Mouse (Mus musculus): ENCODE data around the gene Ak2.
A peak's percentile ranks its signal among the peaks of the same experiment; 100 is the strongest.

Ak2 gene

DNA sequence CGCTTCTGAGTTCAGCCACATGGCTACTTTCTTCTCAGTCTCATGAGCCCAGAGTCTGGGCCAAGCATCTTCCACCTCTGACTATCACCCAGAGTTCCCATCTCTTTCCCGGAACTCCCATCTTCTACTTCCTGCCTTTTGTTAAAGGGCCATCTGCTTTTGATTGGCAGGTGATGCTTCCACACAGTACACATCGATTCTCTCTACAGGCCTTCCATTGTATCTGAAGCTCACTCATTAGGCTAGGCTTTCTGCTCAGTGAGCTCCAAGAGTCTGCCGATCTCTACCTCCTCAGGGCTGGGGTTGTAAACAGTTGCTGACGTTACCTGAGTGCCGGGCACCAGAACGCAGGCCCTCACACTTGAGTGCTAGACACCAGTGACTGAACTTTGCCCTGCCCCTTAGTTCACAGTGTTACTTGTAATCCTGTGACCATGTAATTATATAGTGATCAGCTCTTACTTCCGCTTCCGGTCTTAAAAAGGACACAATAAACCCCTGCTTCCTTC lies at the start of gene Ak2:
TSS of gene Ak2 (plus strand) at position 459 of the 509 bp plus-strand sequence.
- DNase-seq = no peak

DNA sequence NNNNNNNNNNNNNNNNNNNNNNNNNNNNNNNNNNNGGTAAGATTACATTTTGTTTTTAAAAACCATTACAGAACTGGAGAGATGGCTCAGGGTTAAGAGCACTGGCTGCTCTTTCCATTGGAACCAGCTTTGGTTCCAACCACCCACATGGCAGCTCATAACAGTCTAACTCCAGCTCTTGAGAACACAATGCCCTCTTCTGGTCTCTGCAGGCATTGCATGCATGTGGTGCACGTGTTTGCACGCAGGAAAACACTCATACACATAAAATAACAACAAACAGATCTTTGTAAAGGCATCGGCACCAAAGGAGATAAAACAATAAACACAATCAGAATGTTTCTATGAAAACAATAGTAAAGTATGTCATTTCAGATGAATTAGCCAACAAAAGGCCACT lies 49.4 kb upstream of the Ak2 start:
- no peak for DNase-seq

DNA sequence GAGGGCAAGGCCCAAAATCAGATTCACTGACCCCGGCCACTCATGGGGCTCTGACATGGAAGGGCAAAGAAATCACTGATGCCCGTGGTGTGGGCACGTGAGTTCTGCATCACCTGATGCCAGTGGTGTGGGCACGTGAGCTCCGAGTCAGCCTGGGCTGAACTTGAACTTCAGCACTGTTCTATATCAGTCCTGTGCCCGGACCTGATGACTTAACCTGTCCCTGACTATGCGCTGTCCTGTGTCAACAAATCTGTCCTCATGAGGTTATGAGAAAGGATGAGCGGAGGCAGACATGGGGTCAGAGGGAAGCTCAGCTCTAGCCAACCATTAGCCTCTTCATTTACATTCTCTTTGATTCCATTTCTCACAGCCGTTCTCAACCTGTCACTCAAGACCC lies 45.0 kb upstream of the Ak2 start:
- no peak for DNase-seq

- DNase-seq = peak; percentile 9
These were observed 44.3 kb upstream of the Ak2 start for GRCm38 (mm10) chr4:128947326-128947933.

DNA sequence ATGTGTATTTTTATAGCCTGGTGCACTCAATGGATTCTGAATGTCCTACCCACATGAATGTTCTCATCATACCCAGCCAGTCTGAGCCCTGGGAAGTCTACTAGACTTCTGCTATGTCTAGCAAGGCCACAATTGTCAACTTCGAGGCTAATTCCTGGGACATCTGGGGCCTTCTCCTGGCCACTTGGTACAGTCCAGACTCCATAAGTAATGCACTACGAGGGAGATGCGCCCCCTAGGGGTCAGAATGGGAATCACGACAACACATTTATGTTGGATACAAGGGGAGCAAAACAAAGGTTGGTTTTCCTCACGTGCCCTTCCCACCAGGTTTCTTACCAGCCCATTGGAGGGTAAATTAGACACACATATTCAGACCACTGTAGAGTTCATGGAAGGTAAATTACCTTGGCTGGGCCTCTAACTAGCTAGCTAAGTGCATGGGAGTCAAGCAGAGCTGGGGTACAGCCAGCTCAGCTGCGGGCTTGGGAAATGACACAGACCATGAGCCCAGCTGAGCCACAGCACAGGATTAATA lies 43.6 kb upstream of the Ak2 start:
- DNase-seq = peak; percentile 77

GRCm38 (mm10) chr4:128949470-128950005 lies 42.2 kb upstream of the Ak2 start:
- peak; percentile 50 for DNase-seq

DNA sequence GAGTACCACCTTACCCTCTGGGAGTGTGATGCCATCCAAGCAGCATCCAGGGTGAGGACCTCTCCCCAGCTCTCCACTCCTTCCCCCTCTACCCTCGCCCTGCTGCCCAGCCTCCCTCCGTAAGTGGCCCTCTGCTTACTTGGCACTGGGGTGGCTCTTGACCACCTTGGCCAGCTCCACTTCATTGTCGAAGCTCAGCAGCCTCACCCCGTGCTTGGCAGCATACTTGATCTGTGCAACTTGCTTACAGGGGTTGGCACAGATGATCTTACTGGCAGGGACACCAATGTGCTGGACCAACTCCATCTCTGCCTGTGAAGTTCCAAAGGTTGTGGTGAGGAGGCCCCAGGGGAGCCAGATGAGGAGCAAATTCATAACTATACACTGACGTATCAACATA lies 41.3 kb upstream of the Ak2 start:
- peak; percentile 61 for DNase-seq

DNA sequence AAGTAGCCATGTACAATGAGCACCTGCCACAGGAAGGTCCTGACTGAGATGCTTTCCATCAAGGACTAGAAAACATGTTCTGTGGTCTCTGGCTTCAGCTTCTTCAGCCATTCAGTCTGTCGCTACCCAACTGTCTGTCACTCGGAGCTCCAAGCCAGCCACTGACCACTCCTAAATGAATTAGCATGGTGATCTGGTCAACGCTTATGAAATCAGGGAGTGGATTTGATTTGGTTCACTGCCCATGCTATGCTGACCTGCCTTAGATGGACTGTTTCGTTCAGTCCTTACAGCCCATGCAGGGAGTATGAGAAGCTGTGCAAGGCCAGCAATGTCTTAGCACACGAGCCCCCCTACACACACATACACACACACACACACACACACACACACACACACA lies 37.9 kb upstream of the Ak2 start:
- no peak for DNase-seq

DNA sequence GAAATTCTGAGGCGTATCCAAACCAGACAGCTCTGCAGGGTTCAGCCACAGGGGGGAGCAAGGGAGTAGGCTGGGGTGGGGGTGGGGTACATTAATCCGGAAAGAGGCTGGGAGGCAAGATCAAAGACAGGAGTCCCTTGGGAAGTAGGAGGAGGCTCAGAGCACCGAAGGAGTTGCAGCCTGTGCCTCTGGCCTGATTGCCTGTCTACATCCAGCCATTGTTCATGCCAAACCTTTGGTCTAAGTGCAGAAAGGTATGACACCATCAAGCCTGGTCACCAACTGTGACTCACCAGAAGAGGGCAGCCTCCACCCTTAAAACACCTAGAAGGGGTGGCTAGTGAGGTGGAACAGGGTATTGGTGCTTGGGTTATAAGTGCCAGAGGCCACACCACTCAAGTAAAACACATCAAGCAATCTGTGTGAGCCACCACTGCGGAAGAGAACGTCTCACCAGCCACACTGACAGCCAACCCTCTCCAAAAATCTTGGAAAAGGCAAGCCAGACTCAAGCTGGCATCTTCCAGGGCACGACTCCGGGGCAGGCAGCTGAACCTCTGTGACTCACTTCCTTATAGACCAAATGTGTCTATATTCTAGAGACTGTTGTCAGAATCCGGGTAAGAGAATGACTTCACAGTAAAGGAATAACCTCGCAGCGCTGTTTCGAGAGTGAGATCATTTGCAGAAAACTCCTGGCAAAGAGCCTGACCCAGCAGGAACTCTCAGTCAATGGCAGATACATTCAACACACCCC lies 34.4 kb upstream of the Ak2 start:
- DNase-seq = peak; percentile 70

DNA sequence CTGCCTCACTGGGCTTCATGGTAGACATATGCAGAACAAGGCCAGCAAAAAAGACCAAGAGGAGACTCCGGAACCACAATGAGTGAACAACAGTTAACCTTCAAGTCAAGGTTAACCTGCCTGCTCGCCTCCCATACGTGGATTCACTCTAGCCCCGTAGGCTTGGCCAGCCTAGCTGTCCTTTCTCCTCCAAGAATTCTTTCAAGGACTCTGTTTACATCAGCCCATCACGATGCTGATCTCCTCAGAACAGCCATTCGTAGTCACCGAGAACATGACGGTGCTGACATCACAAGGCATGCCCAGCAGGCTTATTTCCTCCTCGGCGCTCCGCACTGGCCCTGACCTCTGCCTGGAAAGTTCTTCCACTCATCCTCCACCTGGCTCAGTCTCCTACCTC lies 33.6 kb upstream of the Ak2 start:
- no peak for DNase-seq

- no peak for DNase-seq
These were observed 32.9 kb upstream of the Ak2 start for GRCm38 (mm10) chr4:128958849-128959248.

- DNase-seq = no peak
These were observed 32.1 kb upstream of the Ak2 start for GRCm38 (mm10) chr4:128959676-128960075.

DNA sequence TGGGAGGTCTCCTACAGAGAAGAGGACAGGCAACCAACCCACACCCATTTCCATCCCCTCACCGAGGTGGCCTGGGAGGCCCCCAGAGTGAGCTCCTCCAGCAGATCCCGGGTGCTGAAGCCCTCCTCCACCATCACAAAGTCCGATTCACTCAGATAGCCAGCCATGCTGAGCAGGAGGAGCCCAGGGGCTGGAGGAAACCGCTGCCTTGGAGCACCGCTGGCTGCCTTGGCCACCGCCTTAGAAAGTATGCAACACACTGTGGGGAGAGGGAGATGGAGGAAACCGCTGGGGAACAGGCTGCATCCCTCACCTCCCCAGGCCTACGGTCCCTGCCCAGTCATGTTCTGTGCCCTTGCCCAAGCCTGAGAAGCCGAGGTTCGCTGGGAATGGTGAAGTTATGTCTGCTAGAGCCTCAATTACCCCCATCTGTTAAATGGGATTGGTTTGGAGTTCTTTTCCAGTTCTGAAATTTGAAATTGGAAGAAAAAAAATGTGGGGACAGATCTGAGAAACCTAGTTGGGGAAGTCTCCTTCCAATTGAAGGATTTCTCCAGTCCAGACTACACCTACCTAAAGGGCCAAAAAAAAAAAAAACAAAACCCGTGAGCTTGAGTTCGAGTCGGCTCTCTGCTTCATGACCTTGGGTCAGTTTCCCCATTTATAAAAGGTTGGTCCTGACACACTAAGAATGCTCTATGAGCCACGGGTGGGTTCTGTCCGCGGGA lies 30.3 kb upstream of the Ak2 start:
- DNase-seq = no peak

- DNase-seq = peak; percentile 90
These were observed 29.5 kb upstream of the Ak2 start, which contains the start of gene Azin2 for GRCm38 (mm10) chr4:128962029-128962925. TSS of gene Azin2 (minus strand) at chr4:128962442.

- DNase-seq = no peak
These were observed 28.9 kb upstream of the Ak2 start for GRCm38 (mm10) chr4:128962926-128963290.

- DNase-seq = no peak
These were observed 25.0 kb upstream of the Ak2 start for GRCm38 (mm10) chr4:128966751-128967150.

GRCm38 (mm10) chr4:128969081-128969480 lies 22.7 kb upstream of the Ak2 start:
- DNase-seq = peak; percentile 94

- DNase-seq = no peak
These were observed 21.9 kb upstream of the Ak2 start for GRCm38 (mm10) chr4:128969607-128970416.

- peak; percentile 58 for DNase-seq
These were observed 21.3 kb upstream of the Ak2 start for GRCm38 (mm10) chr4:128970417-128970807.

DNA sequence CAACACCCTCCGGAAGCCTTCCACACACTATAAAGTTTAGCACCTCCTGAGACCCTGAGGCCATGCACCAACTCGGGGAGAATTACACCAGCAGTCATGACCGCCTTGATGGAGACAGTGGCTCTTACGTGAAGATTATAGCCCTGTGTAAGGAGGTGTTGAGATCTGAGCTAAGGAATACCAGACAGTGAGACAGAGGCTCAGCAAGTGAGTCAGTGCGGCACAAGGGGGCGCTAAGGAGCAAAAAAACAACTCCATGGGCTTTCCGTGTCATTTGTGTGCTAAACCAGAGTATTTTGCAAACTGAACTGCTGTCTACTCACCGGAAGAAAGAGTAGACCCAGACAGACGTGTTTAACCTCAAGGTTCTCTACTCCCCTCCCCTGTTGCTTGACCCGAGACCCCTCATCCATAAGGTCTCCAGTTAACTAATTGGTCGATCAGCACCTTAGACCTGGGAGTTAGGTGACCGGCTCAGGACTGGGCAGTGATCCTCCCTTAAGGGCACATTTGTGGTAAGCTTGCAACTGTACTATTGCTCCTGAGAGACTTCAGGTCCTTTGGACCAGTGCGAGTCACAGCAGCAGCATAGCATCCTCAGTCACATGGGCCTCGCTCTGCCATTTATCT lies 20.6 kb upstream of the Ak2 start:
- DNase-seq = peak; percentile 91

DNA sequence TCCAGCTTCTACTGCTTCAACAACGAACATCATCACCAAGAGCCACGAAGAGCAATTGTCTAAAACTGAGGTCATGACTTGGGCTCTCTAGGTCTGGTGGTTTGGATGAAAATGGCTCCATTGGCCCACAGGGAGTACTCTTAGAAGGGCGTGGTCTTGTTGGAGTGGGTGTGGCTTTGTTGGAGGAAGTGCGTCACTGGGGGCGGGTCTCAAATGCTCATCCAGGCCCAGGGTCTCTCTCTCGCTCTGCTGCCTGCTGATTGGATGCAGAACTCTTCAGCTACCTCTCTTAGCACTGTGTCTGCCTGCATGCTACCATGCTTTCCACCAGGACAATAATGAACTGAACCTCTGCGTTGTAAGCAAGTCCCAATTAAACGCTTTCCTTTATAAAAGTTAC lies 17.1 kb upstream of the Ak2 start:
- DNase-seq = no peak

All from lung, postnatal 36 days (tissue).